Mouse (Mus musculus) c-Kit-negative CD71-positive TER-119-positive erythroid progenitor cells, embryonic 14.5 days (primary cell): ENCODE results near the gene Slc25a36.

Experiments
- DNase-seq: peaks from one replicate; pipeline ENCODE4 v3.0.0-alpha.2; 2013; ENCODE audit warnings: low read depth, low spot score

Gene Slc25a36

DNA sequence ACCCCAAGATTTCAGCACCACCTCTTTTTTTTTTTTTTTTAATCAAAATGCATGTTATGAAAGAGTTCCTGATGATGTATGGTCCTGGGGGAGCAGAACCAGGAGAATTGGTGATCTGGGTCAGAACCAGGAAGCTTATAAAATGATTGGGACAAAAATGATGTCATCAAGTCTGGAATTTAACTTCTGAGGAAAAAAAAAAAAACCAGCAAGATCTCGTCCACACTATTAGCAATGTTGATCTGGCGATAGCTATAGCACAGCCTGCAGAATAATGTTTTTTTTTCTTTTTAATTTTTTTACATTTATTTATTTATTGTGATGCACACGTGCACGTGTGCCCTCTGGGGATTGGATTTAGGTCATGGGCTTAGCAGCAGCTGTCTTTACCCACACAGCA is 64.7 kb downstream of the Slc25a36 start:
- no peak for DNase-seq

GRCm38 (mm10) chr9:97041633-97042032 is 69.3 kb downstream of the Slc25a36 start:
- no peak for DNase-seq

DNA sequence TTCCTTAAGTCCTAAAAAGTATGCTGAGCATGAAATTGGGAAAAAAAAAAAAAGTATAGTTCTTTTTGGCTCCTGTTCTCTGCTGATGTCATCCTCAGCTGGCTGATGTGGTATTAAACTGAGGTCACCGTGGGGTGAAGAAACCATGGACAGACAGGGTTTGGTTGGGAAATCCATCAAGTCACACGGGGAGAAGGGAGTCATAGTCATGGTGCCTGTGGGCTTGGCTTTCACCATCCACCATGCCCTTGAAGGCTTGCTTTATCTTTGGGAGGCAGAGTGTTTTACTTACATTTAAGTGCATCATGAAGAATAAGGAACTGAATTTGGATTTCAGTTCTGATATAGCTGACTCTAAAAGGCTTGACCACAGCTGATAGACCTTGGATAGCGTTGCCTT is 72.9 kb downstream of the Slc25a36 start:
- no peak for DNase-seq

- DNase-seq = no peak
These were observed 74.3 kb downstream of the Slc25a36 start for GRCm38 (mm10) chr9:97036656-97037055.

GRCm38 (mm10) chr9:97027361-97027760 is 83.6 kb downstream of the Slc25a36 start:
- DNase-seq = no peak

- no peak for DNase-seq
These were observed 85.0 kb downstream of the Slc25a36 start for GRCm38 (mm10) chr9:97026006-97026405.
